Comparison of ENCODE assay signal across 8 mouse cellular contexts in genomic region chr19:33109941-33110371, GRCm38 (mm10).
DNase-seq lines count a peak whose midpoint lies in the region; ATAC-seq and TF ChIP-seq lines count a peak whose summit lies in the region.

No protein-coding gene starts in this region.

- peak; percentile 55 for DNase-seq in heart, adult 2 months
- peak; percentile 93 for DNase-seq in adipocyte (ENCODE audit: low spot score)
- DNase-seq in heart, postnatal 10 days: peak; percentile 49 to 55
- DNase-seq in thymus, postnatal 10 days (ENCODE audit: low spot score in 2 of 2): no peak
- no peak for DNase-seq in c-Kit-positive CD71-positive TER-119-positive erythroid progenitor cells, embryonic 14.5 days (ENCODE audit: low spot score)
- DNase-seq in layer of hippocampus, postnatal 36 days: no peak

- H3K4me1 ChIP-seq in heart, adult 2 months (ENCODE audit: control insufficient read depth, insufficient read depth, low read length): no peaks in the 10 kb centered on the region; the same call in 1 of the 2 replicates
- H3K4me1 ChIP-seq in heart, embryonic 11.5 days (ENCODE audit: control insufficient read depth, insufficient read depth, low read length): peaks cover 4% of the 10 kb centered on the region
- H3K4me1 ChIP-seq in lung, embryonic 15.5 days: 0 out of 2 replicates have a peak, but pooled peaks cover 6% of the 10 kb centered on the region

- no peak overlapping the region for H3K4me3 ChIP-seq in heart, adult 2 months
- H3K4me3 ChIP-seq in heart, embryonic 11.5 days (ENCODE audit: low read depth, low read length): no peak overlapping the region
- no peak overlapping the region for H3K4me3 ChIP-seq in lung, embryonic 15.5 days

- no peak for TF ChIP-seq CTCF in heart, adult 2 months (IDR thresholded peaks at IDR 0.05)

- no peak overlapping the region for H3K4me2 ChIP-seq in heart, embryonic 11.5 days
- H3K4me2 ChIP-seq in lung, embryonic 15.5 days: no peak overlapping the region

- H3K9me3 ChIP-seq in heart, embryonic 11.5 days (replicated peaks; ENCODE audit: control insufficient read depth, low read length): no peaks in the 10 kb centered on the region
- H3K9me3 ChIP-seq in lung, embryonic 15.5 days: no peaks in the 10 kb centered on the region

- 0 out of 2 replicates have a peak, but pooled peaks have one; percentile 40 for TF ChIP-seq EP300 in heart, adult 2 months (IDR thresholded peaks at IDR 0.05; ENCODE audit: insufficient read depth, low read depth, low read length)

- no peak for ATAC-seq in heart, embryonic 11.5 days (replicated peaks; ENCODE audit: insufficient number of reproducible peaks, low FRiP score, low TSS enrichment)
- peak; percentile 86 for ATAC-seq in lung, embryonic 15.5 days (ENCODE audit: borderline replicate concordance, extremely low read depth, low FRiP score, low TSS enrichment)

- intact Hi-C loops in heart, adult 2 months (cut with DNase I): loop anchor here (2.0 kb wide), 1 partner anchor 31 kb away; no protein-coding TSS in a partner anchor
- intact Hi-C loops in heart, postnatal 10 days (cut with DNase I): loop anchor here (5.0 kb wide), 4 partner anchors 112 to 353 kb away; partner anchors contain the start of gene Pten

- 0 out of 2 replicates have a peak, but pooled peaks have one; percentile 13 for TF ChIP-seq POLR2A in heart, adult 2 months (IDR thresholded peaks at IDR 0.05; ENCODE audit: insufficient read depth, low read depth, low read length)

- no peaks in the 10 kb centered on the region for H3K36me3 ChIP-seq in heart, adult 2 months (ENCODE audit: control insufficient read depth, insufficient read depth, low read length)
- no peaks in the 10 kb centered on the region for H3K36me3 ChIP-seq in heart, embryonic 11.5 days (ENCODE audit: control insufficient read depth, insufficient read depth, low read length)
- H3K36me3 ChIP-seq in lung, embryonic 15.5 days: no peaks in the 10 kb centered on the region

- H3K27me3 ChIP-seq in heart, adult 2 months (ENCODE audit: control insufficient read depth, insufficient read depth, low read length): no peaks in the 10 kb centered on the region
- no peaks in the 10 kb centered on the region for H3K27me3 ChIP-seq in heart, embryonic 11.5 days (ENCODE audit: control insufficient read depth, insufficient read depth, low read length)
- H3K27me3 ChIP-seq in lung, embryonic 15.5 days: no peaks in the 10 kb centered on the region

- no peaks in the 10 kb centered on the region for H3K79me2 ChIP-seq in heart, adult 2 months (replicated peaks; ENCODE audit: control insufficient read depth, insufficient read depth, low read length)

- 48% methylated on average over 6 of the region's 6 CpGs for WGBS in heart, adult 2 months
- 77% methylated on average over 6 of the region's 6 CpGs for WGBS in heart, embryonic 11.5 days (ENCODE audit: insufficient replicate concordance)
- 41% methylated on average over 6 of the region's 6 CpGs for WGBS in lung, embryonic 15.5 days

- H3K27ac ChIP-seq in heart, adult 2 months: peak overlapping the region; percentile 61
- no peak overlapping the region for H3K27ac ChIP-seq in heart, embryonic 11.5 days (ENCODE audit: low read depth, low read length)
- H3K27ac ChIP-seq in lung, embryonic 15.5 days: peak overlapping the region; percentile 72

- no peak overlapping the region for H3K9ac ChIP-seq in heart, adult 2 months (ENCODE audit: low read depth, low read length)
- no peak overlapping the region for H3K9ac ChIP-seq in heart, embryonic 11.5 days (ENCODE audit: low read depth, low read length)
- no peak overlapping the region for H3K9ac ChIP-seq in lung, embryonic 15.5 days

Comparison
In these comparisons a context has a peak if more than half of its experiments do, and no peak if none do; other contexts are left out.
1. DNase-seq: peak in heart, adult 2 months (2 of 2), adipocyte (single experiment) and heart, postnatal 10 days (2 of 2); none in thymus, postnatal 10 days (0 of 2), c-Kit-positive CD71-positive TER-119-positive erythroid progenitor cells, embryonic 14.5 days (single experiment) and layer of hippocampus, postnatal 36 days (0 of 2).